Mouse (Mus musculus): ENCODE measurements around the gene Cdpf1. TPM values are rescaled to one million over a fixed set of nuclear protein-coding genes. Genes with fewer than 3 reads are reported as not detected.
"Not testable (repeated sequence)": the region's sequence is repeated elsewhere in the genome, so short reads cannot be mapped to it uniquely, and the experiment has no call there.

Gene Cdpf1
- total RNA-seq, 2 experiments from 2014 or later = 34.0 to 43.9 TPM

DNA sequence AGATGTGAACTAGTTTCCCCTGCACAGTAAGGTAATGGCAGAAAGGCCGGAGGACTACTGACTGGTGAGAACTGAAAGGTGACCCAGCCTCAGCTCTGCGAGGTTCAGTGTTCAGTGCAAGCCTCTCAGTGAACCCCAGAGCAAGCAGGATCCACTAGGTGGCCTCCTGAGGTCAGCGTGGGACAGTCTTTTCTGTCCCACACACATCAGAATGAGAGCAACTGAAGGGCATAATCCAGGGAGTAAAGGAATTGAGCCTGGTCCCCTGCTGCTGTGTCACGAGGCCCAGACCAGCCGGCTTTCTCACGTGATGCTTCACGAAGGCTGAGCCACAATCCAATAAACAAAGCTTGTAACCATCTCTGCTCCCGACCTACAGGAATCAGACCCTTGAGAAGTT lies 3.1 kb downstream of the Cdpf1 start:
- no peak for DNase-seq

DNA sequence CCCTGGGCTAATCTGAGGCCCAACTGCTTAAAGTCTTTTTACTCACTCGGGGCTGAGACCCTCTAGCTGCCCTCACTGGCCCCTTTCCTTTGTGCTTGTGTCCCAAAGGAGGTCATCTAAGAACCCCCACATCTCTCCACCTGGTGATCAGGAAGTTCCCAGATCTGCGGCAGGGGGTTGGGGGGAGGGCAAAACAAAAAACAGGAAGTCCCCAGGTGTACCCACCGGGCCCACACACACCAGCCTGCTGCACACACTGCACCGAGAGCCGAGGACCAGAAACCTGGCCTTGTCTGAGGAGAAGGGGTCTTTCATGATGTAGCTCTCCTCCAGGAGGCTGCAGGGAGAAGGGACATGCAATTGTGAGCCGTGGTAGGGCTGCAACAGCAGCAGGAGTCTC lies 3.5 kb downstream of the Cdpf1 start:
- DNase-seq = no peak

DNA sequence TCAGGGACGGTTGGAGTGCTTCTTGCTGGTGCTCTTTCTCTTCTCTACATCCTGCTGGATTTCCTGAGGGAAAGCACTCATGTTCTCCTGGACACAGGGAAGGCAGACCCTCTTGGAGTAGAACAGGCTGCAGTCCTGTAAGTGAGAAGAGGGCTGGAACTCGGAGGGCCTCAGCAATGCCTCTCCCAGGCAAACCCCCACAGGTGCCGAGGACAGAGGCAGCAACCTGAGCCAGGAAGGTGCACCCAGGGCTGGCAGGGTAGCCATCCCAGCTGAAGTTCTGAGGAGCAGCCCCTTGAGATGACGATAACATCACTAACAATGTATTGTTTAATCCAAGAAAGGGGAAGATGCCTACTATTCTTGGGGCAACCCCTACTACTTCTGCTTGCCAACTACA lies 4.1 kb downstream of the Cdpf1 start:
- no peak for DNase-seq

DNA sequence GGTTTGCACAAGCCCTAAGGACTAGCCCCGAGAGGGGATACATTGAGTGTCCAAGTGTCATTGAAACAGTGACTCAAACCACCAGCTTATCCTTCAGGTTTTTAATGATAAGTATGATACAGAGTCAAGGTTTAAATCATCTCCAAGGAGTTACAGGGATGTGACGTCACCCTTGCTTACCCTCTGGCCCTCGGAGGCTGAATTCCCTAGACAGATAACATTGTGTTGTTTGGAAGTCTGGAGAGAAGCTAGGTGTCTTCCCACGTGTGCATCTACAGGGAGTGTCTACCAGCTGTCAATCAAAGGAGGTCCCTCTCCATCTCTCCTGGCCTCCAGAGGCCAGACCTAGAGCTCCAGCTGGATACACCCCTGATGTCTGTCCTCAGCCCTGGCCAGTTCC lies 4.6 kb downstream of the Cdpf1 start:
- DNase-seq = no peak

DNA sequence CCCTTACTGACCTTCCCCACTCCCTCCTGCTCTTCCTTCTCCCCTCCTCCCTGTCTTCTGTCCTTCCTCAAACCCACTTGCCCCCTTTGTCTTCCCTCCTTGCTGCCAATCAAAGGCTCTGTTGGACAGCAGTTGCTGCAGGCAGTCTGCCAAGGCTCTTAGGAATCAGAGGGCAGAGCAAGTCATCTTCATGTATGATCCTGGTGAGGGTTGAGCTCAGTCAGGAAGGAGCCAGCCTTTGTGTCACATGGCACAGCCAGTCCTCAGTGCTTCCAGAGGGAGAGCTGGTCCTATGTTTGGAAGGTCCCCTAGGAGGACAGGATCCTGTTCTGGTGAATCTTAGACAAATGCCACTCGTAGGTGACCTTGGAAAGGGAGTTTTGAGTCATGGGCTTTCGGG lies 8.6 kb downstream of the Cdpf1 start:
- DNase-seq = no peak

DNA sequence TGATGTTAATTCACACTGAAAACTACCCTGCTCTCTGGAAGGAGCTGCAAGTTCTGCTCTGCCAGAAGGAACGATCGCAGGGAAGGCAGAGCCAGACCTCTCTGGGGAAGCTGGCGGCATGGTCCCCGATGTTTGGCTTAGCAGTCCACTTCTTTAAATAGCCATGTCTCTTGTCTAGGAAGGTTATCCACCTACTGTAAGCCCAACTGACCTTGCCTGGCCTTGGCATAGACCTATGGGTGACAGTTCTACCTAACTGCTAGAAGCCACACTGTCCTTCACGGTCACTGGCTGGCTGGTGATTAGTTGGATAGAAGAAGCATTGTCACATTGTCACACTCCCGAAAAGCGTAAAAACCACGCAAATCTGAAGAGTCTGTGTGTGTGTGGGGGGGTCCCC lies 12.8 kb downstream of the Cdpf1 start:
- peak; percentile 39 for DNase-seq

DNA sequence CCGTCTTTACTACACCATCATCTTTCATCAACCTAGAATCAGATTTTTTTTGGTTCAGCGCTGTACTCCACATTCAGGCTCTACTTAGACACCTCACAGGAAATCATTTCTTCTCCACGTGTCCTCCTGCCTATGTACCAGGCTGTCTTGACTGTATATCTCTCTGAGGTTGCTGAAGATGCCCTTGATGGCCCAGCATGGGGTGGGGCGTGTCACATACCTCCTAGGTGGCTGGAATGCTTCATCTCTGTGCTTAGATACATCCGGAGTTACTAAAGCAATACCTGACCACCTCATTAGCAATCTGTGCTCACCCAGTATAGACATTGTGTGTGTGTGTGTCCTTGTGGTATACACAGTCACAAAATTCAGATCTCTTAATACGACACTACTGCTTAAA lies 16.0 kb downstream of the Cdpf1 start:
- DNase-seq = no peak

DNA sequence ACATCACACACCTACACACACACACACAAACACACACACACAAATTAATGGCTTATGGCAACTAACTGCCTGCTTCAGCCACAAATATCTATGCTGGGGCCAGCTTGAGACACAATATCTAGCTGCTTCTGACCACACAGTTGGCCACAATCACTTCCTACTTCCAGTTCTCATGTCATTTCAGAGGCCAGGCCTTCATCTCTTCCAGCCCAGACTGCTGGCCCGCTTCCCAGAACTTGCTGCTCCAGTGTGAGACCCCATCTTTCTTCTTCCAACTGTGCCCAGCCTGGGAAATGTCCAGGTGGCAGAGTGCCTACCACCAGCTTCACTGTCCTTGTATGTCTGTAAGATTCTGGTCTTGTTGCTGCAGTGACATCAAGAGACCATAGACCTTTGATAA lies 18.7 kb downstream of the Cdpf1 start:
- no peak for DNase-seq

DNA sequence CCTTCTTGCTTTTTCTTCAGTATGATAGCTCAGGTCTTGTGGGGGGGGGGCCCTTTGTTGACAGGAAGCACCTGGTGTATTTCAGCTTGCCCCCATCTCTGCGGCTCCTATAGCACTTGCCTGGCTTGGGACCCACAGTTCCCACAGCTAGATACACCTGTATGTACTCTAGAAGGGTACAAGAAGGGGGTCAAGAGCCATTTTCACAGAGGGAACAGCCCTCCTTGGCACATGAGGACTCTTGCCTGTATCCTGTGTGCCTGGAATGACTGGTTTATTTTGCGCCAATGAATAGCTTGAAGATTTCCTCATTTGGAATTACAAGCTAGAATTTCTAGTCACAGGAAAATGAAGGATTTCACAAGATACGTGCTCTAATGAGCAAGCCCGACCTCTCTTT lies 20.0 kb downstream of the Cdpf1 start:
- DNase-seq = no peak

DNA sequence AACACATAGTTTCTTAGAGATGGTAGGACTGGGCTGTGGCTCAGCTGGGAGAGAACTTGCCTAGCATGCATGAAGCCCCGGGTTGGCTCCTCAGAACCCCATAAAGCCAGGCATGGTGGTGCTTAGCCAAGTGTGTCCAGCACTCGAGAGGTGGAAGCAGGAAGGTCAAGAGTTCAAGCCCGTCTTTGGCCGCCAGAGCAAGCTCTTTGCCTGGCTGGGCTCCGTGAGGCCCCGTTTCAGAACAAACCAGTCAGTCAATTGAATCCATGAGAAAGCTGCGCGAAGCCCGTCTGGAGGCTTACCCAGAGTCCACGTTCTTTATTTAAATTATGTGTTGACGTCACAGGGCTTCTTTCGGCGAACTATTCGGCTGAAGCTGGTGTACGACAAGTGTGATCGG lies 22.9 kb downstream of the Cdpf1 start:
- no peak for DNase-seq

DNA sequence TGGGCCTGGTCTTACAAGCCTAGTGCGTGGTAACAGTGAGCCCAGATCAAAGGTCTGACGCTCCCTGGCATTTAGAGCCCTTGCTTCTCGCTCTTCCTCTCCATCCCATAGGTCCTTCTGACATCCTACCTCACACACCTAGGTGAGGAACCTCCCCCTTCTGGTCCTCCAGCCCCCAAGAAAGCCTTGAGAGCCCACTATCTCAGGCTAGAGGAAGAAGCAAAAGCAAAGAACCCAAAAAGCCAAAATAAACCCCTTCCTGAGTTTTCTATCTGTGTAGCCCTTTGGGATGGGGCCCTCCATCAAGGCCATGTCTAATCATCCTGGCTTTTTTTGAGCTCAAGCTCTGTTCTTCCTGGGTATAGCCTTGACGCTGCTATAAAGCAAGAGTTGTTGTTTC lies 23.4 kb downstream of the Cdpf1 start:
- no peak for DNase-seq

DNA sequence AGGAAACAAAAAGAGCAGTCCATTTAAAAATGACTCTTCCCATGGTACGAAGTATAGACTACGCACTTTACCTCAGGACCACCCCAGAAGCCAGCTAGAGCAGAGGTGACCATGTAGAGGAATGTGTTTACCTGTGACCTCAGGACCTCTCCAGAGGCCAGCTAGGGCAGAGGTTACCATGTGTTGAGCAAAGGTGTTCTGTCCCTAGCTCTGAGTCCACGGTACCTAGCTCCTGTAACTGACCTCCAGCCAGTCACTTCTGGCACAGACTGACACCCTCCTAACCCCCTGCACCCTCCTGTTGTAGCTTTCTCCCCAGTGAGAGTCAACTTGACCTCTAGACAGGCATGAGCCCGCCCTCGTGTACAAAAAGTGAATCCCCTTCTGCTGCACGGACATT lies 24.0 kb downstream of the Cdpf1 start:
- no peak for DNase-seq

DNA sequence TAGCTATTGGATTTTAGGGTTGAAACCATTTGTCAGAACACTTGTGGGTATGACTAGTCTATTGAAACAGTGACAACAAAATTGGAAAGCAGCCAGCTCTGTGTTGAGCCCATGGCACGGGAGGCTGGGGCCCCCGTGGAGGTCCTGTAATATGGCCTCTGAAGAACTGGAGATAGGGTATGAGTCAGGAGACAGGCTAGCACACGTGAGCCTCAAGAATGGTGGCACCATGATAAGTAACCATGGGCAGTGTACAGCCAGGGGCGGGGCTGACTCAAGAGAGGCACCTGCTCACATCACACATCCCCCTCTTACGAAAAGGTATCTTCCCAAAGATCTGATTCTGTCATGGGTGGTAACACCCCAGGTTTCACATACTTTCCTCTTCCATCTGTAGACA lies 24.8 kb downstream of the Cdpf1 start:
- DNase-seq = no peak

DNA sequence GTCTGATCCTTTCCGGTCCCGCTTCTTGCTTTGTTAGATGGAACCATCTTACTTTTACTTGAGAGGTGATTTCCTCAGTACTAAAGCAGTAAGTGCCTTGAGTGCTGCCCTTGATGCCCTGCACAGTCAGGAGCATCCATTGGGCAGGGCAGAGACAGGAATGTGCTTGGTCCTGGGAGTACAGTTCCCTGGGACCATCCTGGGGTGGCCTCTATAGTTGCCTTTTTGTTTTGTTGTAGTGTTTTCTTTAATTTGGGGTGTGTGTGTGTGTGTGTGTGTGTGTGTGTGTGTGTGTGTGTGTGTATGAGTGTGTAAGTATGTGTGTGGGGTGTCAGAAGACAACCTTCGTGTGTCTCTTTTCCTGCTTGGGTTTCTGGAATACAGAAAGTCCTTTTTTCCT lies 27.2 kb downstream of the Cdpf1 start:
- no peak for DNase-seq

DNA sequence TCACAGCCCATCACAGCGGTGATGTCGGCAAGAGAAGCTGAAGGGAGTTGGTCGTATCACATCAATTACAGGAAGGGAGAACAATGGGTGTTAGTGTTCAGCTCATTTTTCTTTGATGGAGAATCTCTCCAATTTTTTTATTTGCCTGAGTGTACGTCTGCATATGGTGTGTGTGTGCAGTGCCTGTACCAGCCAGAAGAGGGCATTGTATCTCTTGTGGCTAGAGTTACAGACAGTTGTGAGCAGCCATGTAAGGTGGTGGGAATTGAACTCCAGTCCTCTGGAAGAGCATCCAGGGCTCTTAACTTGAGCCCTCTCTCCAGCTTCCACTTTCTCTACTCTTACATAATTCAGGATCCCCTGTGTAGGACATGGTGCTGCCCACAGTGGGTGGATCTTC lies 28.4 kb downstream of the Cdpf1 start:
- DNase-seq = no peak

DNA sequence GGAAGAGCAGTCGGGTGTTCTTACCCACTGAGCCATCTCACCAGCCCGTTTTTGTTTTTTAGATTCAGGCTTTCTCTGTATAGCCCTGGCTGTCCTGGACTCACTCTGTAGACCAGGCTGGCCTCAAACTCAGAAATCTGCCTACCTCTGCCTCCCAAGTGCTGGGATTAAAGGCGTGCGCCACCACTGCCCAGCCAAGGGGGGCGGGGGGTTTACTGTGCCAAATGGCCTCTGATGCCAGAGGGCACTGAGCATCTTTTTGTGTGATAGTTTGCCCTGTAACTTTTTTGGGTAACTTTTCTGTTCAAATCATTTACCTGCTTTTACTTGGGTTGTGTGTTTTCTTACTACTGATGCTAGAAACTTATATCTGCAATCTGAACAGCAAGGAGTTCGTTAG lies 32.6 kb downstream of the Cdpf1 start:
- DNase-seq = not testable (repeated sequence)

DNA sequence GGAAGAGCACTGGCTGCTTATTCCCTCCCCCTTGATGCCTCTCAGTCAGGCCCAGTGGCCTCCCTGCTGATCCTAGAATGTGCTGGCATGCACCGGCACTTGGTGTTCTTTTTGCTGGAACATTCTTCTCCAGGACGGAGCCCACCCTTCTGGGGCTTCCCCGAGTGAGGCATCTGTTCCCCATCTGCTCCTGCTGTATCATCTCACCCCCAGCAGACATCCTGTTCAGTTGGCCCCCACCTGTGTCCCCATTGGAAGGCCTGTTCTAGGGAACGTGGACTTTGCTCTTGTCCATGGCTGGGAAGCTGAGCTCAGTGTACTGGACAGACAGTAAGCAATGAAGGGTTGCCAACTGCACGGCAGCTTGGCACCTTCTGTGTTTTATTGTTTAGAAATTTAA lies 34.7 kb downstream of the Cdpf1 start:
- DNase-seq = peak; percentile 8

DNA sequence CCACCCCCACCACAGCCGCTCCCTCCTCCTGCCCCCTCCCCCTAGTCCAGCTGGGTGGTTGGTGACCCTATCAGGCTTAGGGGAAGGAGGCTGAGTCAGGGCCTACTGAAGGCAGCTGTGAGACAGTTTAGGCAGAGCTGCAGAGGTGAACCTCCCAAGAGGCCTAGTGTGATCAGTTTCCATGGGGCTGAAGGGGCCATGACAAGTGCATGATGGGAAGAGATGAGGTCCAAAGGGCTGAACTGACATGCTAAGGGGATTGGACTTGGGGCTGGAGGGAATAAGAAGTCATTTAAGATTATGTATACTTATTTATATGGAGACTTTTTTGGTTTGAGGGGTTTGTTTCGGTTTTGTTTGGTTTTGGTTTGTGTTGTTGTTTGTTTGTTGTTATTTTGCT lies 35.3 kb downstream of the Cdpf1 start:
- DNase-seq = no peak

DNA sequence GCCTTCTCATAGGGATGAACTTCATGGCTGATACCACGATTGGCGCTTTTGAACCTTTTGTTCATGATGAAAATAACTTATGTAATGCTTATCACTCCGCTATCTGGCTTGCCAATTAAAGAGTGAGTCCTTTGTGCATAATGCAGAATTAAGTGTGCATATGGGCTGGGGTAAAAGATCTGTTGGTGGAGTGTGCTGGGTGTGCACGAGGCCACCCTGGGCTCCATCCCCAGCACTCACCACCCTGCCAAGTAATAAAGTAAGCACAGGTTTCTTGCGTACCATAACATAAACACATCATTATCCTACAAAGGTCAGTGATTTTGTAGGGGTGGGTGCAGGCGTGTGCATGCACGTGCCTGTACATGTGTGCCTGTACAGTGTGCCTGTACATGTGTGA lies 36.5 kb downstream of the Cdpf1 start:
- no peak for DNase-seq

DNA sequence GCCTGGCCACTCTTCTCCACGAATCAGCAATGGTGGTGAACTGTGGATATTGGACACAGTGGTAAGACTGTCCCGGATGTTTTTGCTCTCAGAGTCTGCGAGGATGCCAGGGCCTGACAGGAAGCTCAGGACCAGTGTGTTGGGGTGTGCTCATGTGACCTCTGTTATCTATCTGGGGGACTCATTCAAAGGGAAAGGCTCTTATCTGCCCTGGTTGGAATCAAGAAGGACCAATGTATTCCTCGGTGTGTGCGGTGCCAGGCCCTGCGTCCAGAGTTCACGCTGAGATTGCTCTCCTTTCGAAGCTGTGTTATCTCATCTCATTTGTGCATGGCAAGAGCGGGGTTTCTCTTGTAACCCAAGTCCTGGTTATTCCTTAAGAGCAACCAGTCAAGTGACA lies 37.1 kb downstream of the Cdpf1 start:
- DNase-seq = no peak

DNA sequence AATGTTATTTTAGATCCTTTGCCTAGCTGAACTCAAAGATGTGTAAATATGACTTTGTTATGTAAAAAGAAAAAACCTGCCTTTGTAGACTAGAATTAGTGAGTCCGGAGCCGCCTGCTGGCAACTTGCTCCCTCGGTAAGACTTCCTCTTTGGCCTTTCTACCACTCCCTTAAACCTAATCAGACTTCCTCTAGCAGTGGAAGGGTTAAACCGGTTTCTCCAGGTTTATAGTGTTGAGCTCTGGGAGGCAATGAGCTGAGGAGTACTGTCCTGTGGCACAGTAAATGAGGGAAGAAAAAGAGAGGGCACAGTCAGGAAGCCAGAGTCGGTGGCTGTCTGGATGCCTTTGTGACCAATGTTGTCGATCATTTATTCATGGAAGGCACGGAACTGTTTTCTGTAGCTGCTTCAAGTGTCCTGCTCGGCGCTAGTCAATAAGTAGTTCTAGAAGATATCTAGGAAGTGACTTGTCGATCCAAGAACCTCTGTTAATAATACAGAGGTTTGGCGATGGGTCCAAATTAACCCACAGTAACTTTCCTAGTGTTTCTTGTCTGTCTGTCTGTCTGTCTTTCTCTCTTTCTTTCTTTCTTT lies 39.3 kb downstream of the Cdpf1 start:
- DNase-seq = no peak

DNA sequence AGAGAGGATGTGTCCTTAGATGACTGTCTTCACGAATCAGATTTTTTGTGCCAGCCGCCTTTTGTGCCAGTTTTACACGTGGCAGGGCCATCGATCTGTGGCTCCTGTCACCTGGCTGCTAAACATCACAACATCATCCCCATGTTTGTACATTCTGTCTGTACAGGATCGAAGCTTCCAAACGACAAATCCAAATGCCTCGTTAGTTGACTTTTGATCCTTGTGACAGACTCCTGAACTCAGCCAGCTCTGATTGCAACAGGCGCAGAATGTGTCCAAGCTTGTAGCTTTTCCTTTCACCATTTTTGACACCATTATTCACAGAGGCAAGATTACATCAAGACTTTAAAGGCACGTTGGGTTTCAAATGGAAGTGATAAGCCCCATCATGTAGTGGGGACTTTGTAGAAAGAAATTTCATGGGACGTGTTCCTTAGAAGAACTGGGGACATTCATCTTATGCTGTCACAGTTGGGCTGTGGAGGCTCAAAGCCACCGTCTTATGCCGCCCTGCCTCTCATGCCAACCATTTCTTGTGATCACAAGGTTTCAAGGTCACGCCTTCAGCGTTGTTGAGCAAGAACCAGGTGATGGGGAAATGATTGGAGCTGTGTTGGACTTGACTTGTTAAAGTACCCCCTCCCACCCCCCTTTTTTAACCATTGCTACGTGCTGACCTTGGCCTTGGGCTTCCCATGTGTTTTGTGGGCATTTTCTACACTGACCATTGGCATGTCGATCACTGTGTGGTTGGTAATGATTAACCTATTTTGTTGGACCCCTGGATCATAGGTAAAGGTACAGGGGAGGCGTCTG lies 40.0 kb downstream of the Cdpf1 start:
- DNase-seq = no peak

DNA sequence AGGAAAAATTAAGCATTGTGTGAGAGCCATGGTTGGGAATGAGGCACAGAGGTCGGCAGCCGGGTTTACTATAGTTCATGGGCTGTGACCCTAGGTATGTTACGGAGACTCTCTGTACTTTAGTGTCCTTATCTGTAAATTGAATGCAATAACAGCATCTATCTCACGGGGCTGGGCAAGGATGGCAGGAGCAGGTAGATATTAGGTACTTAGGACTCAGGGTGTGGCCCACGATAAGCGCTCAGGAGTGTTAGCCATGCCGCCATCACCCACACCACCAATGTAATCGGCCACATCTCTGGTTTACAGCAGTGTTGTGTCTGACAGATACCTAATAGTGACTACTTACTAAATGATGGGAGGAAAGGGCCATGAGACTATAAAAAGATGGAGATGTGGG lies 42.5 kb downstream of the Cdpf1 start:
- no peak for DNase-seq

DNA sequence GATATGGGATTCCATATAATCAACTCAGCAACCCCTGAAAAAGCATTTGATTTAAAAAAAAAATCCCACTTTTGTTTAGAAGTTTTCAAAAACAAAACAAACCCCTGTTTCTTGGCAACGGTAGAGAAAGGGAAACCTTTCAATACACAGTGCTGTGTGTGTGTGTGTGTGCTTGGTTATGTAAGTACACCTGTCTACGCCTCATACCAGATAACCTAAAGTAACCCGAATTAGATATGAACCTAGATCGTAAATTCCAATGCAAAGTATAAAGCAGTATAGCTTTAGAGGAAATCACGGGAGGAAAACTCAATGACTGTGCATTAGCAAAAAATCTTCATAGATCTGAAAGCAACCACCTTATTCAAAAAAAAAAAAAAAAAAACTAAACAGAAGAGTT lies 44.8 kb downstream of the Cdpf1 start:
- no peak for DNase-seq

Measured in gastrocnemius, postnatal 25 days (tissue).